Mouse (Mus musculus) hindbrain, embryonic 11.5 days (tissue): ENCODE measurements around the gene Sdk2. TPM values are rescaled to one million over a fixed set of nuclear protein-coding genes. Genes with fewer than 3 reads are reported as not detected.

Source experiments
- ATAC-seq: fragments of 200-750 bp; cut with Nextera tagmentation; 2 replicates; pipeline ENCODE4 v1.8.0; 2017; ENCODE audit warnings: mild to moderate bottlenecking, moderate TSS enrichment, moderate library complexity; ENCODE audit not compliant: low FRiP score
- DNase-seq: peaks from one replicate; pipeline ENCODE4 v3.0.0-alpha.2; 2015; ENCODE audit warnings: low spot score
- H3K27ac ChIP-seq: fragments of 300-500 bp; sonication (generic); 2 replicates; pipeline ENCODE4 v1.5.1; 2014; ENCODE audit warnings: mild to moderate bottlenecking, low read depth, low read length
- H3K27me3 ChIP-seq: fragments of 300-500 bp; sonication (generic); 2 replicates; pipeline ENCODE4 v1.6.1; 2014; ENCODE audit warnings: mild to moderate bottlenecking, low read length, moderate library complexity, mixed read lengths; ENCODE audit not compliant: control insufficient read depth, insufficient read depth
- H3K36me3 ChIP-seq: fragments of 300-500 bp; sonication (generic); 2 replicates; pipeline ENCODE4 v1.6.1; 2014; ENCODE audit warnings: mild to moderate bottlenecking, low read length, moderate library complexity, mixed read lengths; ENCODE audit not compliant: control insufficient read depth, insufficient read depth
- H3K4me1 ChIP-seq: fragments of 300-500 bp; sonication (generic); replicated peaks from 2 replicates; pipeline ENCODE4 v1.6.1; 2014; ENCODE audit warnings: low read length, mixed read lengths; ENCODE audit not compliant: control insufficient read depth, insufficient read depth
- H3K4me2 ChIP-seq: fragments of 300-500 bp; sonication (generic); replicated peaks from 2 replicates; pipeline ENCODE4 v1.6.1; 2014; ENCODE audit warnings: mild to moderate bottlenecking, low read depth, low read length
- H3K4me3 ChIP-seq: fragments of 300-500 bp; sonication (generic); 2 replicates; pipeline ENCODE4 v1.5.1; 2014; ENCODE audit warnings: low read depth, low read length
- H3K9ac ChIP-seq: fragments of 300-500 bp; sonication (generic); 2 replicates; pipeline ENCODE4 v1.6.1; 2014; ENCODE audit warnings: low read depth, low read length
- H3K9me3 ChIP-seq: fragments of 300-500 bp; sonication (generic); 2 replicates; pipeline ENCODE4 v1.6.1; 2016; ENCODE audit warnings: low read length; ENCODE audit not compliant: control insufficient read depth
- WGBS: fragments of 180-500 bp; shearing (Covaris S2); extraction: QIAGEN DNeasy Blood & Tissue Kit; methylation state at CpG from one replicate; pipeline ENCODE4 v1.1.7; 2014; 5-methylcytosine and 5-hydroxymethylcytosine counted together
- polyA plus RNA-seq: library from polyadenylated mRNA; unstranded; fragments of >200 nt; fragmentation: Nextera tagmentation; extraction: Ambion mirVana; gene quantifications from 2 replicates; pipeline ENCODE4 v1.2.1, GENCODE M21; 2014

Sdk2 gene
- polyA plus RNA-seq, 1 experiment from 2014 or later, result 4.2 TPM

DNA sequence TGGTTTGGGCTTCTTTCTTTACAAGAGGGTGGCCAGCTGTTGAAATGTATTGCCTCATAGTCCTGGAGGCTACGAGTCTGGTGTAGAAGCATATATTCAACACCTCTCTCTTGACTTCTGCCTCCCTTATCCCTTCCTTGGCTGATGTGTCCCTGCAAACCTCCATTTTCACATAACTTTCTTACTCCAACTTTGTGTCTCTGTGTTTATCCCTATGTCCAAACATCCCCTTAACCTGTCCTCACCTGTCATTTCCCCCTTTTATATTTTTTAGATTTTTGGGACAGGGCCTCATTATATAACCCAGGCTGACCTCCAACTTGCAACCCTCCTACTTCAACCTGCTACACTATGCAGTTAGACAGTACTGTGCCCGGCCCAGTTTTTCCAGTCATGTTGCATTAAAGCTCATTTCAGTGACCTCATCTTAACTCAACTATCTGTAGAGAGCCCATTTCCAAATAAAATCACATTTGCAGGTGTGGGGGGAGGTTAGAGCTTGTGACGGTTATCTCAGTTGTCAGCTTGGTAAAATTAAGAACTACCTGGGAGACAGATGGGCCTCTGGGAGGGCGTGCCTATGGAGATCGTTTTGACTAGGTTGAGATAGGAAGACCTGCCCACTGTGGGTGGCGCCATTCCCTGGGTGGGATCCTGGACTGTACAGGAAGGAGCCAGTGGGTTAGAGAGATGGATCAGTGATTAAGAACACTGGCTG is 302.6 kb downstream of the Sdk2 start:
- 90% methylated on average over 6 of the region's 6 CpGs for WGBS
- no peak overlapping the region for H3K9ac ChIP-seq
- ATAC-seq (no peak), DNase-seq (no peak)
- H3K9me3 ChIP-seq, result no peaks in the 10 kb centered on the region
- H3K36me3 ChIP-seq, result no peaks in the 10 kb centered on the region
- no peak overlapping the region for H3K27ac ChIP-seq
- H3K4me3 ChIP-seq, result no peak overlapping the region
- H3K27me3 ChIP-seq, result no peaks in the 10 kb centered on the region
- H3K4me1 ChIP-seq, result no peaks in the 10 kb centered on the region
- H3K4me2 ChIP-seq, result no peak overlapping the region

DNA sequence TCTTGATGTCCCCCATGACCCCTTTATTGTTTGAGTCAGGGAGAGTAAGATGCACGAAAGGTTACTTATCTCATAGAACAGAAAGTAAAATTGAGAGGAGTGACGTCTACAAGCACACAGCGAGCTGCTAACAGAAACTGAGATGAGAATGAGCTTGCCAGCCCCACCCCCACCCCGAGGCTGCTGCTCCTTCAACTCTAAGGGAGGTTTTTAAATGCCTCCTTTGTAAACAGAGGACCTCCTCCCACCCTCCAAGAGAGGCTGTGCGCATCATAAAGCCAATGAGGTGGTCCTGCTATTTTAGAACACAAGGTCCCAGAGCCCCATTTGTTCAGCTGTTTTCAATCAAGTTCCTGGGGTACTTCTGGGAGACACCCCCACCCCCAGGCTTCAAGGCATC is 303.4 kb downstream of the Sdk2 start:
- Histone ChIP-seq H3K36me3 (no peaks in the 10 kb centered on the region), H3K4me2 (no peak overlapping the region), H3K4me1 (no peaks in the 10 kb centered on the region), H3K9me3 (no peaks in the 10 kb centered on the region), H3K27ac (no peak overlapping the region), H3K27me3 (no peaks in the 10 kb centered on the region), H3K4me3 (no peak overlapping the region), H3K9ac (no peak overlapping the region)
- ATAC-seq (no peak), DNase-seq (no peak)
- WGBS, result 10% methylated on average over 5 of the region's 5 CpGs

DNA sequence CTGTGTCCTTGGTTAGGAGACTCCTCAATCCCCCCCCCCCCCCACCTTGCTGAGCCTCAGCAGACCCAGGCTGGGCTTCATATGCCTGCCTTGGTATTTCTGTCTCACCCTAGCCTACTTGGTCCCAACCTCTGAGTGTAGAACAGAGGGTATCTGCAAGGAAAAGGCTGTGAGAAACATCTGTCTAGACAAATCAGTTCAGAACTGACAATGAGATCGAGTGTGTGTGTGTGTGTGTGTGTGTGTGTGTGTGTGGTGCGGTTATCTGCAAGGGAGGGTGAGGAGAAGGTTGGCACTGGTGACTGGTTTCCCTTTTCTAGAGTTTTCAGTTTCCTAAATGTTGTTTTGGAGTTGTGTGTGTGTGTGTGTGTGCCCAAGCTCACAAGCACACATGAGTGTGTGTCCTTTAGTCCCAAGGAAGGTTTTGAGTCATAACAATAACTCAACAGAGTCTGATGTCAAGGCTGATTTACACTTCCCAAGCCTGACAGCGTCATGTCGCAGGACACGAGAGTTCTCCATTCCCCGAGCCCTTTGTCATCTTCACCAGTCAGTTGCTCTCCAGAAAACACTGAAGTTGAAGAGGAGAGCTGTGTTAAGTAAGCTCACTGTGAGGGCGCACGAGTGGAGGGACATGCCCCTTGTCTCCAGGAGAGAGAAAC is 304.6 kb downstream of the Sdk2 start:
- Histone ChIP-seq H3K4me3 (no peak overlapping the region), H3K27ac (no peak overlapping the region), H3K4me2 (no peak overlapping the region), H3K9ac (no peak overlapping the region), H3K4me1 (no peaks in the 10 kb centered on the region), H3K36me3 (no peaks in the 10 kb centered on the region), H3K27me3 (no peaks in the 10 kb centered on the region), H3K9me3 (no peaks in the 10 kb centered on the region)
- no peak for ATAC-seq
- DNase-seq, result no peak
- 83% methylated on average over 8 of the region's 8 CpGs for WGBS

DNA sequence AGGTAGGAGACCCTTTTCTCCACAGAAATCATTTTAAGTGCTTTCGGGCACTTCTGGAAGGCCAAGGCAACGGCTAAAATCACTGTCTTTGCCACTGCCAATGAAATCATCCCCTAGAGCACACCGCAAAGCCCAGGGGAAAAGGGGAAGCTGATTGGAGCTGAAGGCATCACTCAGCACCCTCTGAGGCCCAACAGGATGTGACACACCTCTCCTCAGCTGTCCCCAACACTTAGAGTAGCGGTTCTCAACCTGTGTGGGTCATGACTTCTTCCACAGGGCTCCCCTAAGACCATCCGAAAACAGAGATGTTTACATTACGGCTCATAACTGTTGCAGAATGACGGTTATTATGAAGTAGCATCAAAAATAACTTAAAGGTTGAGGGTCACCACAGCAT is 305.2 kb downstream of the Sdk2 start:
- H3K4me2 ChIP-seq, result no peak overlapping the region
- no peaks in the 10 kb centered on the region for H3K9me3 ChIP-seq
- WGBS, result 81% methylated on average over 7 of the region's 7 CpGs
- H3K27ac ChIP-seq, result no peak overlapping the region
- no peaks in the 10 kb centered on the region for H3K4me1 ChIP-seq
- H3K27me3 ChIP-seq, result no peaks in the 10 kb centered on the region
- DNase-seq, result no peak
- no peak overlapping the region for H3K4me3 ChIP-seq
- no peak overlapping the region for H3K9ac ChIP-seq
- H3K36me3 ChIP-seq, result no peaks in the 10 kb centered on the region
- no peak for ATAC-seq

DNA sequence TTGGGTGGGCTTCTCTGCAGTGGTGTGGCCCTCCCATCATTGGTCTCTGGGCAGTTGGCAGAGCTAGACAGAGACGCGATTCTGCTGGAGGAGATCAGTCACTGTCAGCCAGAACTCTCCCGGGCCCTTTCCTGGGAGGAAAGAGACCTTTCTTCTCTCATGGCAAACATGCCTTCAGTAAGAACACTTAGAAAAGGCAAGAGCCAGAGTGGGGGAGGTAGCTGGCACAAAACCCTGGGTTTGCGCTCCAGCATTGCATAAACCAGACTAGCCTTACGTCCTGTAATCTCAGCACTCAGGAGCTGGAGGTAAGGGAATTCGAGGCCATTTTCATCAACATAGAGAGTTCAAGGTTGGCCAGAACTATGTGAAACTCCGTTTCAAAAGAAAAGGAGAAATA is 306.4 kb downstream of the Sdk2 start:
- no peak overlapping the region for H3K4me3 ChIP-seq
- H3K27me3 ChIP-seq, result no peaks in the 10 kb centered on the region
- H3K27ac ChIP-seq, result no peak overlapping the region
- ATAC-seq (no peak), DNase-seq (no peak)
- H3K4me2 ChIP-seq, result no peak overlapping the region
- no peaks in the 10 kb centered on the region for H3K36me3 ChIP-seq
- no peaks in the 10 kb centered on the region for H3K4me1 ChIP-seq
- H3K9me3 ChIP-seq, result no peaks in the 10 kb centered on the region
- WGBS, result 60% methylated on average over 7 of the region's 7 CpGs
- H3K9ac ChIP-seq, result no peak overlapping the region

DNA sequence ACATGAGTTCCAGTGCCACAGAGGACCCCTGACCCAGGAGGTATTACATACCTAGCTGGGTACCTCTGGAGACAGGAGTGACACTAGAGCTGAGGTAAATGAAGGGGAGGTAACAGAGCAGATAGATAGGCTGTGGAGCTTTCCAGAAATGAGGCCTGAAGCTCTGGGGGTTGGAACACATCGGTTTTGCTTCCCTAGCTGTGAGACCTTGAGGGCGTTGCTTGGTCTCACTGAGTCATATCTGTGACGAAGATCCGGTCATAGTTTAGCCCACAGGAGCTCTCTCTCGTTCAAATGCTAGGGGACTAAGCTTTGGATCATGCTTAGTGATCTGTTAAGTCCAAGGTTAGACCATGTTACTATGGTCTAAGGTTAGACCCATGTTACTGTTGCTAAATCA is 308.0 kb downstream of the Sdk2 start:
- Histone ChIP-seq H3K27ac (no peak overlapping the region), H3K4me1 (no peaks in the 10 kb centered on the region), H3K9ac (no peak overlapping the region), H3K9me3 (no peaks in the 10 kb centered on the region), H3K27me3 (no peaks in the 10 kb centered on the region), H3K4me2 (no peak overlapping the region), H3K36me3 (no peaks in the 10 kb centered on the region), H3K4me3 (no peak overlapping the region)
- WGBS, result 90% methylated on average over 5 of the region's 5 CpGs
- no peak for ATAC-seq
- no peak for DNase-seq

DNA sequence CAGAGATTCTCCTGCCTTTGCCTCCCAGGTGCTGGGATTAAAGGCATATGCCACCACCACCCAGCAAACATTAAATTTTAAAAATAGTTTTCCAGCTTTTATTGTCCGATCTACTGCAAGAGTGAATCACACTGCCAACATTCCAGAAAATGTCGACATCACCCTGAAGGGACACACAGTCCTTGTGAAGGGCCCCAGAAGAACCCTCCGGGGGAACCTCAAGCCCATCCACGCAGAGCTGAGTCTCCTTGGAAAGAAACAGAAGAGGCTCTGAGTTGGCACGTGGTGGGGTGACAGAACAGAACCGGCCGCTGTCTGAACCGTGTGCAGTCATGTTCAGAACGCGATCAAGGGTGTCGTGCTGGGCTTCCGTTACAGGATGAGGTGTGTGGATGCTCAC is 310.3 kb downstream of the Sdk2 start:
- ATAC-seq, result no peak
- 0 out of 2 replicates have a peak, but pooled peaks cover 5% of the 10 kb centered on the region for H3K4me1 ChIP-seq
- 96% methylated on average over 12 of the region's 12 CpGs for WGBS

DNA sequence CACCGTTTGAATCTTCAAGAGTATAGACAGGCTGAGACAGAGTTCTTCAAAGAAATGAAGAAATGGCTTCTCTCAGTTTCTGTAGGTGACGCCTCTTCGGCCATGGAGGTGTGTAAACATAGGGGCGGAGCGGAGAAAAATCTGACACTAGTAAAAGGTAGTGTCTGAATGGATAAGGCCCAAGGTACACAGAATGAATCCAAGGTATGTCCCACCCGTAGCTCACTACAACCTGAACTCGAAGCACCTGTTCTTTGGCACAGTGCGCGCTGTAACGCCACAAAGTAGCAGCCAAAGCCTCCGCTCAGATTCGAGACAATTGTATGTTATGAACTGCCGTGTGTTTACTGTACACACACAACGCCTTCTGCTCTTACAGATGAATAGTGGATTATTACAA is 311.0 kb downstream of the Sdk2 start:
- Histone ChIP-seq H3K27ac (no peak overlapping the region), H3K4me2 (no peak overlapping the region), H3K9me3 (no peaks in the 10 kb centered on the region), H3K36me3 (no peaks in the 10 kb centered on the region), H3K4me1 (0 out of 2 replicates have a peak, but pooled peaks cover 5% of the 10 kb centered on the region), H3K9ac (no peak overlapping the region), H3K27me3 (no peaks in the 10 kb centered on the region), H3K4me3 (no peak overlapping the region)
- 94% methylated on average over 14 of the region's 14 CpGs for WGBS
- DNase-seq (no peak), ATAC-seq (no peak)

More for the DNA sequence above, 310.3 kb downstream of the Sdk2 start:
- no peaks in the 10 kb centered on the region for H3K27me3 ChIP-seq
- H3K4me2 ChIP-seq, result no peak overlapping the region
- DNase-seq, result no peak
- H3K4me3 ChIP-seq, result no peak overlapping the region
- H3K9me3 ChIP-seq, result no peaks in the 10 kb centered on the region
- H3K9ac ChIP-seq, result no peak overlapping the region
- no peak overlapping the region for H3K27ac ChIP-seq
- no peaks in the 10 kb centered on the region for H3K36me3 ChIP-seq

DNA sequence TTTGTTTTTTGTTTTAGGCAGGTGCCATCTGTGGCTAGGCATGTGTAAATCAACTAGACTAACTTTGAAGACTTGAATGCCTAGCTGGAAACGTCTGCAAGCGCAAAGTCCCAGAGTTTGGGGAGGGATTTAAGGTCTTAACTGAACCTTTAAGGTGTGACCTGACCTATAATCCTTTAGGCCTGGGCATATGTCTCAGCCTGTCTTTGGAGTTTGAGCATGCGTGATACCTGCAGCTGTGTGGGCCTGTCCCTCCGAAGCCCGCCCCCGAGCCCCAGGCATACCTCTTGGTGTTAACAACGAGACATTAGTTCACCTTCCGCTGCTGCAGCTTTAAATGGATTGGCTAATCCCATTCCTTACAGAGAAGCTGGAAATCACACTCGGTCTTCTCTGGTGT is 312.0 kb downstream of the Sdk2 start:
- DNase-seq, result no peak
- H3K4me3 ChIP-seq, result no peak overlapping the region
- H3K9ac ChIP-seq, result no peak overlapping the region
- H3K4me2 ChIP-seq, result no peak overlapping the region
- ATAC-seq, result no peak
- no peak overlapping the region for H3K27ac ChIP-seq
- 0 out of 2 replicates have a peak, but pooled peaks cover 7% of the 10 kb centered on the region for H3K4me1 ChIP-seq
- H3K27me3 ChIP-seq, result no peaks in the 10 kb centered on the region
- no peaks in the 10 kb centered on the region for H3K36me3 ChIP-seq
- no peaks in the 10 kb centered on the region for H3K9me3 ChIP-seq
- 38% methylated on average over 9 of the region's 9 CpGs for WGBS
